Mouse (Mus musculus): ENCODE measurements around the gene Kcnh1.

Gene Kcnh1

DNA sequence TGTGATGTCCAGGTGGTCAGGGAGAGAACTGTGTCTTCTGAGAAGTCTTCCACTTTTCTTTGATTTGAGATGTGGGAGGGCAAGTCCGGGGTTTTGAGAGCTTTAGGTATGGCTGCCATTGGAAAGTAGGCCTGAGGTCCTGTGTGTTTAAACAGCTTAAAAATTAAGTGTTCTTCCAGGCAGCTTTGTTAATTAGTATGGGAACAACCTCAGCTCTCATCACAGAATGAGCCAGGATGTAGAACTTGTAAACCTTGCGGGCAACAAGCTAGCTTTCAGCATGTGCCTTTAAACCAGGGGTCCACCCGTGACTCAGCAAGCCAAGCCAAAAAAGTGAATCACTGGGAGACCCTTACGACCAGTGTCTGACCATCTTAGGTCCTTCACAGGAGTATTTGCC, 214.6 kb downstream of the Kcnh1 start:
- DNase-seq (ENCODE audit: low spot score in 2 of 2): no peak

DNA sequence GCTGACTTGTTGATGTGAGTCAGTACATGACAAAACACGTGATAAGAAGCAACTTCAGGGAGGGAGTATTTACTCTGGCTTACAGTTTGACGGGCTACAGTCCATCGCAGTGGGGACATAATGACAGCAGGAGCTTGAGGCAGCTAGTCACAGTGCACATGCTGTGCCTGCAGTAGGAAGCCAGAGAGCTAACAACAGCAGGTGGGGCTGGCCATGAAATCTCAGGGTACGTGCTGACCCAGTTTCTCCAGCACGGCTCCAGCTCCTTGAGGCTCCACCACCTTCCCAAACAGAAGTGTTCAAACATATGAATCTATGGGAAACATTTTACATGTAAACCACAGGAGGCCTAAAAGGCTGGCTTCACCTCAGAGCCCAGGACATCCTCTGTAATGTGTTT, 216.0 kb downstream of the Kcnh1 start:
- no peak for DNase-seq (ENCODE audit: low spot score in 2 of 2)

DNA sequence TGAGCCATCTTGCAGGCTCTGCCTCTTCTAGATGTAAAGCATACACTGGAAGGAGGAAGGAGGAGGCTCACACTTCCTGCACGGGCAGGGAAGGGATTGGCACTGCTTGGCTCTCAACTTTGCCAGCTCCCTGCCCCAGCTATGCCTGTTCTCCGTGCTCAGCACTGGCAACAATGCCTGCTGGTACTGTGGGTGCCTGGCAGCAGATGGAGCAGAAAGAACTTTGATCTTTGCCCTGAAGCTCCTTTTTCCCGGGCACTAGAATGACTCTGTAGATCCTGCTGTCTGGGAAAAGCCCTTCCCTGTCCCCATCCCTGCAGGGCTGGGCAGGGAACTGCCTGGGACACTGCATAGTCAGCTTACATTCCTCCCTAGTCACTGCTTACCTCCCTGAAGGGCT, 225.2 kb downstream of the Kcnh1 start:
- no peak for DNase-seq (ENCODE audit: low spot score in 2 of 2)

DNA sequence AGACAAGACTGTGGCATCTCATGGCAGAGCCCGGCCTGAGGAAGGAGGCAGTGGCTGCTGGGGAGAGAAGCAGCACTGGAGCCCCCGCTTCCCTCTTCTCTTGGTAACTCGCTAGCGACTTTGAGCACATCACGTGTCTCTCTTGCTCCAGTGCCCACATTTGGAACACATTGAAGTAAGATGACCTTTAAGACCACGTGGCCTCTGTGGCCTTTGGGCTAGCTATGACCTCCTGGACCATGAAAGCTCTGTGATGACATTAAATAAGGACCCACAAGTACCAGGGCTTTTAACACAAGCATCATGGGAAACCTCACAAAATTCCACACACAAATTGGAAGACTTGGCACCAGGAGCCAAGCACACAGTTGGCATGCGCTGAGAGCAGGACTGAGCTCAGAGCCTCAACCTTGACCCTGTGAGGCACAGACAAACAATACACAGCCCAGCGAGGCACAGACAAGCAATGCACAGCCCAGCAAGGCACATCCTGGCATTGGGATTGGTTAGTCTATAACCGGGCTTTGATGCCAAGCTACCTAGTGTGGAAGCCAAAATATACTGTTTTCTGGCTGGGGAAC, 225.8 kb downstream of the Kcnh1 start:
- DNase-seq (ENCODE audit: low spot score in 2 of 2): no peak

DNA sequence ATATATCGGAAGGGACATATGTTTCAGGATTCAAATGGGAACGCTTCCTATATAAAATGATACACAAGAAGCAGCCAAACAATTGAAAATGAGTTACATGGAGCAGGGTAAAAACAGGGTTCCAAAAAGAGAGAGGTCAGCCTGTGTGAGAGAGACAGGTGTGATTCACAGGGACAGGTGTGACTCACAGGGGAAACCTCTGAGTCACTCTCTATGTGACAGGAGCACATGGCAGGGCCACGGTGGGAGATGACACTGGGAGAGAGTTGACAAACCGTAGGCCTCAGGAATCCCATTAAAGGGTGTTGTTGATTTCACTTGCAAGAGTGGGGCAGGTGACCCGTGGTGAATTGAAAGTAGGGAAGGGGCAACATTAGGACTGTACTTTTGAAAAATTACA, 228.6 kb downstream of the Kcnh1 start:
- DNase-seq (ENCODE audit: low spot score in 2 of 2): no peak

DNA sequence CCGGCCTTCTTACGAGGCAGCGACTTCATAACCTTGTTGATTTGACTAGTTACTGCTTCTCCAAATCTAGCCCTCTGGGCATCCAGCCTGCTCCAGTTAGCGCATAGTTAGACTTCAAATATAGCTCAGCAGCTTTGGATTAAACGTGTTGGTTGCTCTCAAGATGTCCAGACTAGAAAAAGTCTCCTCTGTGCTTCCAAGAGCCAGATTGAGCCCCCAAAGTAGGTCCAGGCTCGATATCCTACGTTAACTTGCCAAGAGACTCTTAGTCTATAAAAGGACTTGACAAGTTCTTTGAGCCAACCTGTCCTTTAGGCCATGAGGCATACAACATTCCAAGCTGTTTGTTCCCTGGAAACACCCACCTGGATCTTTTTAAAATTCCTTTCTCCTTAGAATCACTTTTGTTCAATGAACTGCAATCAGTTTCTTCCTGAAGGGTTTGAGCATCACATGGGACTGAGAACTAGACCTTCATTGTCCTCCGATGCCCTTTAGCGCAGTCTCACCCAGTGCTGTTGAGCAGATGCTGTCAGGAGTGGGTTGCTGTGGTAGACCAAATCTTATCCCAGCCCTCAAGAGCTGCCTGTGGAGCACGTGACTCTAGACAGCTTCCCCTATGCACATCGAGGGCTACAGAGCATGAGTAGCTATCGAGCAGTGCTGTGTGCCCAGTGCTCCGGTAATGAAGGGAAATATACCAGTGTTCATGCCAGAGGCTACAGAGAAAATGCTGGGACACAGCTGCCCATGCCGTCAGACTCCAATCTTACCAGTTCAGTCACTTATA, 231.0 kb downstream of the Kcnh1 start:
- no peak for DNase-seq (ENCODE audit: low spot score in 2 of 2)

DNA sequence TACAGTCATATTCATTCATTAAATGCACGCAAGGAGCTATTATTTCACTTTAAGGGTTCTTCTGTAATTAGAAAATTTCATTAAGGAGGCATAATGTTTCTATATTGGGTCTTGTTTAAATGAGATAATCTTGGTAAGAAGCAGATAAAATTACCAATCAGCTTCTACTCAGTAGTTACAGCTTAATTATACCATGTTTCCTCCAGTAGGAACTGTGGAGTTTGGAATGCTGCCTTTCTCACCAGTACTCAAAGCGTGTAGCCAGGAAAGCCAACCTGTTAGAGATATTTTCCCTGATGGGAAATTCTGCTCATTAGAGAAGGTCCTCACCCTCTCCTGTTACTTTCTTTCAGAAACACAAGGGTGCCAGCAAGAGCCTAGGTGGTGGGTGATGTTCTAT, 240.8 kb downstream of the Kcnh1 start:
- DNase-seq (ENCODE audit: low spot score in 2 of 2): no peak

DNA sequence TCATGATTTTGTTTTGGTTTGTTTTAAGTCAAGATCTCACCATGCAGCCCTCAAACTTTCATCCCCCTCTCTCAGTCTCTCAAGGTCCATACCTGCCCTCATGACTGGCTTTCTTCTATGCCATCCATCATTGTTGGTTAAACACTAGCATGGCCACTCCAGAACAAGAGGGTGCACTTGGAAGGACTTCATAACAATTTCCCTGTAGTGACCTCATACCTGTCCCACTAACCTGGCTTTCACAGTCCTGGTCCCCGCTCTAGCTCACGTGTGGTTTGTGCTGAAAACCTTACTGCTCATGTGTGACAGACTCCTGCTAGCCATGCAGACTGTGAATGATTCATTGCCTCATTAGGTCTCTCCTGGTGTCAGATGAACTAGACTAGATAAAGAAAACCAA, 244.9 kb downstream of the Kcnh1 start:
- no peak for DNase-seq (ENCODE audit: low spot score in 2 of 2)

DNA sequence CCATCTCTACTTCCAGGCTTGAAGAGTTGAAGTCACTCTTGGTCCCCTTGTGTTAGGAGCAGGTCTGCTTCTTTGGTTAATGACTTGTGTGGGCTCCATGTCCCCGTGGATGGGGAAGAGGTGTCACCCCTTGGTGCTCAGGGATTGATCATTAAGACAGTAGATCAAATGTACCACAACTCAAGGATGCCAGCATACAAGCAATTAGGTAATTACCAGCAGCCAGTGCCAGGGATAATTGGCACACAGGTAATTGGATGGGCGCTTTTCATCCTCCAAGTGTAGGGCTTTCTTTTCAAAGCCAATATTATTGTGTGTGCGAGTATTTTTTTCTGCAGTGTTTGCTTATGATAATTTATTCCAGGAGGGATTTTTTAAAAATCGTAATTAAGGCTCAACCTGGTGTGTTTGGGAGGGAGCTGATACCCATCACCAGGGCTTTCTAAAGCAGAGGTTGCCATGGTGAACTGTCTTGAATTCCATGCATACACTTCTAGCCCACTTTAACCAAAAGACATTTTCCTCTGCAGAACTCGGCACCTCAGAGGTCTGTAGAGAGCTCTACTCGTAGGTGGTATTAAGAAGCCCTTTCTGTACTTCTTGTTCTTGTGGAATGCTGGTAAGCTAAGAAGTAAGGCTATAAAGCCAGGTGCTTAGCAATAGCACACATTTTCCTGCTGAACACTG, 248.7 kb downstream of the Kcnh1 start:
- no peak for DNase-seq (ENCODE audit: low spot score in 2 of 2)

DNA sequence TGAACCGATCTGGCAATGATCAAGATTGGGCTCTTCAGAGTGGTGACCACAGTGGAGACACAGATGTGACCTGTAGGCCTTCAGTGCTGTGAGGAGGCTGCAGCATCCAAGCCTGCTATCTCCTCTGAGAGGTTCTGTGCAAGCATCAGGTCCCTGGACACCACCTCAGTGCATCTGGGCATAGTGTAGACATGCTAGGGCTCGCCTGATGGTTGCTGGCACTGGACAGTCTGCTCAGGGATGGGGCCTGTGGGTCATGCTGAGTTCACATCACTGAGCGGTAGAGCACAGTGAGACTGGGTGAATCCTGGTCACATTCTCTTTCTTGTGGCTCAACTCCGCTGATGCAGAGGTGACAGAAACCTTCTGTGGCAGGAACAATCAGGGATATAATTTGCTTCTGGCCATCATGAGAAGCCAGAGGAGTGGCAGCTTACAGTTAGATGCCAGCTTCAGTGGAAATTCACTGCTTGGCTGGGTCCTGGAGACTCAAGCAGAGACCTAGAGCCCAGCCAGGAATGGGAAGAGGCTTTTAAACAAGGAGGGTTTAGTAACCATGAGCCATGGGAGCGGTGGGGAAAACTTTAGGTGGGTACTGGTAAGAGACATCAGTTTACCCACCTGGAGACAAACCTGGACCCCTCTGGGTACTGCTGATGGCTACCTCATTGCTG, 252.3 kb downstream of the Kcnh1 start:
- no peak for DNase-seq (ENCODE audit: low spot score in 2 of 2)

DNA sequence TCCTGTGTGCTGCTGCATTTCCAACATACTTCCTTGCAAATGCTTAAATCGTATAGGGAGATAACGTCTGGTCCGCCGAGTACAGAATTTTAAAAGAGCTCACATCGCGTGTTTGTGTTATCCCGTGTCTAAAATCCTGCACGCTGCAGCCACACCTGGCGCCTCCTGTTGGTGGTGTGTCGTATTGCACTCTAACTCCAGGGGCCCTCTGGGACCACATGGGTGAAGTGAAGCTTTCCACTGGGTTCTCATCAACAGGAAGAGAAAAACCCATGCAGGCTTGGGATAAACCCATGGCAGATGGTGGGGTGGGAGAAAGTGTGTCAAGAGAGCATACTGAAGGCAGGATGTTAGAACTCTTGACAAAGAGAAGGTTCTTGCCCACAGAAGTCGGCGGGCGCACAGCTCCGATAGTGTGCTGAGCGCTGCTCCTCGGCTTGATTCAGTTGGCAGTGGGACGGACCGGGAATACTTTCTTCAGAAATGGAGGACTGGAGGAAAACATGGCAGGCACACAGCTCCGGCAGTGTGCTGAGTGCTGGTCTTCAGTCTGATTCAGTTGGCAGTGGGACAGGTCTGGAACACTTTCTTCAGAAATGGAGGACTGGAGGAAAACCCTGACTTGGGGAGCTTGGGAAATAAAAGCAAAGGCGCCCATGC, 253.6 kb downstream of the Kcnh1 start:
- DNase-seq (ENCODE audit: low spot score in 2 of 2): peak in 1 of 2 experiments; percentile 18

DNA sequence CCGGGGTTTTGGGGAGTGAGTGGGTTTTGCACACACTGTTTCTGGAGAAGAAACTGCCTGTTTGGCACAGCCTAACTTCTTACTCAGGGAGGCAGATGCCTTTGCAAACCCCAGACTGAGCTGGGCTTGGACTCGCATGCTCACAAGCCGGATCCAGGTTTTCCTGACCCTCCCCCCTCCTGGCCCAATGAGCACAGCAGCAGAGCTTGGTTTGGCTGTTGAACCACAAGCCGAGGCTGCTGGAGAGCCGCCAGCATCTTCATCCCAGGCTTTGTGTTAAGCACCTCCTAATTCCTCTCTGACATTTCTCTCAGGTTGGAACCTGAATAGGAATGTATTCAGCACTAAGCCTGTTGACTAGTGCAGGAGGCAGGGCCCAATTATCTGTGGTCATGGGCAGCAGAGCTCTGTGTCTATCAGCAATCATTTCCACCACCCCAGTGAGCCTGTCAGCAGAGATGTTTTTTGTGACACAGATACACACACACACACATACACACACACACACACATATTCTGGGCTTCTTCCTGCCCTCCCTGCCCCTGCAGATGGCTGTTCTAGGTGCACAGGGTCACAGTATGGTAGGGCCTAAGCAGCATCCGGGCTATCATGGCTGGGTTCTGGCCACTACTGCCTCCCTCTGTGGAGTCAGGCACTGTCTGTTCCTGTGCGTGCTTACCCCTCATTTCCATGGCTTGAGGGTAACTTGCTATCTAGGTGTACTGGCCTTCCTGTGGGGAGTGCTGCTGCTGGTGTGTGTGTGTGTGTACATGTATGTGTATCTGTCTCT, 254.3 kb downstream of the Kcnh1 start:
- no peak for DNase-seq (ENCODE audit: low spot score in 2 of 2)

DNA sequence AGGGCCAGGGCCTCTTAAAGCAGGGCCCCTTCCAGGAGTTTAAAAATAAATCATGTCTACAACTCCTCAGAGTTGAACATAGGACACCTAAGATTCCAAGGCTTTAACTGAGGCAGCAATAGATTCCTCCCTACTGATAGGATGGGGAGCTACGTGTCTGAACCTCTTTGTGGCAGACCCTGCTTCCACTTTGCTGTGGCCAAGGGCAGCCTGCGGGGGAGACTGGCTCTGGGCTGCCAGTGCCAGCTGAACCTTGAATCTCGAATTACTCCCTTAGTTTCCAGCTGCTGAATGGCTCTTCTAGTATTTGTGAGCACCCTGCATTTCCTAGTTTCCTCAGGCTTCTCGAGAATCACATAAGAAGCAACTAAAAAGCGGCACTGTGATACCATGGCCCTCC, 255.6 kb downstream of the Kcnh1 start:
- no peak for DNase-seq (ENCODE audit: low spot score in 2 of 2)

DNA sequence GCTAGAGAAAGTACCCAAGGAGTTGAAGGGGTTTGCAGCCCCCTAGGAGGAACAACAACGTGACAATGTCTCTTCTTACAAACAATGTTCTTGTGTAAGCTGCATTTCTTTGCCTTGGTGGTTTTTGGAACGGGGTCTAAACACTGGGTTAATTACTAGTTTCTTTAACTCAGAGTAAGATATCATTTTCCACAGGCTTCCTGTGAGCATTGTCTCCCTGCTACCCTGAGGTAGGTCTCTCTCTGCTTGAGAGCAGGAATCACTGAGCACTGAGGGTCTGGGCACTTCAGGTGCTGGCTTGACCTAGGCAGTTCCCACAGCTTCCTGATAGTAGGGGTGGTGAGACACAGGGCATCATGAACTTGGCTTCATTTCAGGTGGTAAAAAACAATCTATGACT, 257.1 kb downstream of the Kcnh1 start:
- DNase-seq (ENCODE audit: low spot score in 2 of 2): no peak

DNA sequence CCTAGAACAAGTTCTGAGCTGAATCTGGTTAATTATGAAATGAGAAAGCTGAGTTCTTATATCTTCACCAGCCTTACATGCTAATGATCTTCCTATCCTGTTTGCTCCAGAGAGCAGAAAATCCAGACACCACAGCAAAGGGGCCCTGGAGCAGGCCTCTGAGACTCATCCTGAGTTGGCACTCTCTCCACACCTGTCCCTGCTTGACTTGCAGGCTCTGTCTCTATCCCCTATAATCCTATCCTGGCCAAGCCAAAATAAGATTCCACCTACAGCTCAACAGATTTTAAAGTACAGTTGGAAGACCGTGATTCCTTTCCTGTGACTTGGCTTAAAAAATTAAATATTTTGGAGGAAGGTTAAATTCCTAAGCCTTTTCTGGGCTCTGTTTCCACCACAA, 257.9 kb downstream of the Kcnh1 start:
- no peak for DNase-seq (ENCODE audit: low spot score in 2 of 2)

DNA sequence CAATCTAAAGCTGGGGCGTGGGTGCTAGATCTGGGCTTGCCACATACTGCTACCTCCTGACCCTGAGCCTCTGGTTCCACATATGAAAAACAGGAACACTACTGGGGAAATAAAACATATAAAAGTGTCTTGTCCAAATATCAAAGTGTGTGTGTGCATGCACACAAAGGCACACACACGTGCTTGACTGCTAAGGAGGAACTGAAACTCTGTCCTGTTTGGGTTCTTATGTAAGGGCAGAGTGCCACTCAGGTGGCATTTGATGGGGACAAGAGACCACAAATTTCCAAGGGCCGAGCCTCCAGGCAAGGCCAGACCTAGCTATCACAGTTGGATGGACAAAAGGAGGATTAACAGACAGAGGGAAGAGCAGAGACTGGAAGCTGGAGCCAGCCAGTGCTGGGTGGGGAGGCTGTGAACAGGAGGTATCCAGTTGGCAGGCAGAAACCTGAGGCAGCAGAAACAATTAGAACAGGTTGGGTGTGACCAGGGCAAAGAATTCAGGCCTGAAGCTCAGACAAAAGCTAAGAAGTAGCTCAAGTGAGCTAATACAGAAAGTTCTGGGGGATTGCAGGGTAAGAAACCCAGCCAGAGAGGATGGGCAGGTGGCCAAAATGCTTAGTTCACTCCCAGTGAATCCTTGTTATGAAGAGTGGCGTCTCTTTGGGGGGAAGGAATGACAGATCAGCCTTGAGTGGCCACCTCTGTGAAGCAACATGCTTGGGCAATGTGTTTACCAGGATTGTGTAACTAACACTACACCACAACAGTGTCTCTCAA, 259.2 kb downstream of the Kcnh1 start:
- no peak for DNase-seq (ENCODE audit: low spot score in 2 of 2)

DNA sequence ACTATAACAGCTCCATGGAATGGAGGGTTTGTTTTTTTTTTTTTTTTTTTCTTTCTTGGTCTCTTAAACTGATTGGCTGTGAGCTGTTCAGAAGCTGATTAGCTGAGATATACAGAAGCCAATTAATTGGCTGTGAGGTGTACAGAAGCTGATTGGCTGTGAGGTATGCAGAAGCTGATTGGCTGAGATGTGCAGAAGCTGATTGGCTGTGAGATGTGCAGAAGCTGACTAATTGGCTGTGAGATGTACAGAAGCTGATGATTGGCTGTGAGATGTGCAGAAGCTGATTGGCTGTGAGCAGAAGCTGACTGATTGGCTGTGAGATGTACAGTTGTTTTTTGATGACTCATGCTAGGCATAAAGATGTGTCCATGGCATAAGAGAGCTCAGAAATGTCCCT, 259.9 kb downstream of the Kcnh1 start:
- no peak for DNase-seq (ENCODE audit: low spot score in 2 of 2)

DNA sequence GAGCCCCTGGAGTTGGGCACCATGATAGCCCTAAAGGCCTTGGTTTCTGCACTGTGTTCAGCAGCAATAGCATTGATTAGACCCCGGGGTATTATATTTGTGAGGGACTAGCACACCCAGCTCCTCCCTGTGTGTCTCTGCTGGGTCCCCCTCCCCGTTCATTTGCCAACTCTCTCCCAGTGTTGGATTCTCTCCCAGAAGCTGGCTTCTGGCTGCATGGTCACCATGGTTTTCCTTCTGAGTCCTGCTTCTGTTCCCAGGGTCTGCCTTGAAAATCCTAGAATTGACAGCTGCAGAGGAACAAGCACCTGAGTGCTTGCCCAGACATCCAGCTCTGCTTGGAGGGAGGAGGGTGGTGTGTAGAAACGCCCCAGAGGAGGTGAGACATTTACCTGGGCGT, 261.1 kb downstream of the Kcnh1 start:
- no peak for DNase-seq (ENCODE audit: low spot score in 2 of 2)

DNA sequence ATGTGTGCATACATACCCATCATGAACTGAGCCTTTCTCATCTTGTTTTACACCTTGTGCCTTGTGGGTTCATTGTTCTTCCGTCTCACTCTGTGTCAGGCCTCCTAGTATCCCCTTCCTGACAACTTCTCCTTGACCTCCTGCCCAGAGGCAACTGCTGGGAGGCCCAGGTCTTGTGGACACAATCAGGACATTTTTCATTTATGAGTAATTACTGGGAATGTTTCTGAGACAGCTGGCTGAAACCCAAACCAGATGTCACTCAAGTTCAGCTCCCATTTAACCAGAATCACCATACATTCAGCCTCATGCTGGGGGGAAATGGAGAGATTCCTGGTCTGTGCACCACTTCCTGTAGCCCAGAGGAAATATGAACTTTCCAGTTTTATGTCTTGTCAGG, 263.9 kb downstream of the Kcnh1 start:
- no peak for DNase-seq (ENCODE audit: low spot score in 2 of 2)

DNA sequence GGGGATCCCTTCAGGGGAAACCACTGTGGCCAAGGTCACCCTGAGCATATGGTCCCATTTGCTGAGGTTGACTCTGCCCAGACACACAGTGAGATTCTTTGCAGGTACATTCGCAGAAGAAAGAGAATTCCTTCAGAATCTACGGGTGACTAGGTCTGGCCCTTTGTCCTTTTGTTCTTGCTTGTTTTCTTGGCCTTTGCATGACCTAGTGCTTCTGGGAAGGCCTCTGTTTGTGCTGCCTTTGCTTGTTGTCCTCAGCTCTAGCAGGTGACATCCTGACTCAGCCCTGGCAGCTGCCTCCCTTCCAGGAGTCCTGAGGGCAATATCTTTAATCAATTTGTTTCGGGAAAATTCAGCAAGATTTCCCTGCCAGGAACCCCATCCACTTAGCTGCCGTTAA, 264.4 kb downstream of the Kcnh1 start:
- no peak for DNase-seq (ENCODE audit: low spot score in 2 of 2)

DNA sequence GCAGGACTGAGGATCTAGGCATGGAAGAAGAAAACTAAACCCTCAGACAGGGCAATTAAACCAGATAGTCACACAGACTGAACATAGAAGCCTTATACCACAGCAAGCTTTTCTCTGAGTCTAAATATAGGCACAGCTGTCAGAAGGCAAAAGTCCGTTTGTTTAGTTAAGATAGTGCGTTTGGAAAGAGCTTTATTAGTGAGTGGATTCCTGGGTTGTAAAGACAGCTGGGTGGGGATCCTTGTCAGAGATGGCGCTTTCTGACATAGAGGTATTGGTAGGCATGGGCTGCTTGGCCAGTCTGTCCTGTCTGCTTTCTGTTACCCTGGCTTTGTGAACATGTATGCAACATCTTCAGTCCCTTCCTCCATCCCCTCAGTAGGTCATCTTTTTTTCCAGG, 266.5 kb downstream of the Kcnh1 start:
- DNase-seq (ENCODE audit: low spot score in 2 of 2): no peak

Measured in spleen, postnatal 10 days (tissue).